Mouse (Mus musculus) testis, adult 2 months (tissue): Measurements from ENCODE around the gene Zfr.
A peak's percentile ranks its signal among the peaks of the same experiment; 100 is the strongest.

ENCODE experiments used
- CTCF ChIP-seq: fragments of 200-500 bp; IDR thresholded peaks from 2 replicates; pipeline ENCODE4 v1.5.1; 2012; ENCODE audit warnings: low read depth, mild to moderate bottlenecking, inconsistent platforms, low read length, moderate library complexity; ENCODE audit not compliant: control insufficient read depth, insufficient read depth, insufficient replicate concordance
- POLR2A ChIP-seq: fragments of 200-500 bp; IDR thresholded peaks from 2 replicates; pipeline ENCODE4 v1.6.1; 2012; ENCODE audit warnings: low read depth, mild to moderate bottlenecking, inconsistent platforms, low read length, moderate library complexity; ENCODE audit not compliant: control insufficient read depth

DNA sequence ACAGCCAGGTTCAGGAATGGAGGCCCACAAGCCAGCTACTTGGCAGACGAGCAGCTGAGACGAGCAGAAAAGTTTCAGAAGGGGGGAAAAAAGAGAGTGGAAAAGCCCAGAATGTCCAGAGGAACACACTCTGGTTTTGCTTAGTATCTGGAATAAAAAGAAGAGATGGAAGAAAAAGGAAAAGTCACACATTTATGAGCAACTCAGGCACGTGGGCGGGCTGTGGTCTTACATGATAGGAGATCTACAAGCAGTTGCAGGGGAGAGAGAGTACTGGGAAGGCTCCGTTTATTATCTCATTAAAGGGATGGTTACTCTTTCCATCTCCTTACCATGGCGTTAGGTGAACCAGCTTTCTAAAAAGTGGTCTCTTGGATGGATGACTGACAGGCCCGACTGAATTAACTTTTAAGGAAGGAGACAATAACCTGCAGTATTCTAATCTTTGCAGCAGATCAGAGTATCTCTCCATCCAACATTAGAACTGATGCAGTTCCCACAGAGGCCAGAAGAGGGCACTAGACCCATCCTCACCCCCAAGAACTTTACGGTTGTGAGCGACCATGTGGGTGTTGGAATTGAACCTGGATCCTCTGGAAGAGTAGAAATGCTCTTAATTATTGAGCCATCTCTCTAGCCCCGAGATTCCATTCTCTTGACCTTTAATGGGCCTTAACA, 25.7 kb upstream of the Zfr start:
- peak; percentile 69; the same call in 1 of the 2 replicates for TF ChIP-seq CTCF
- no peak for TF ChIP-seq POLR2A
